Mouse (Mus musculus): ENCODE results near the gene Gm8237. TPM values are rescaled to one million over a fixed set of nuclear protein-coding genes. Genes with fewer than 3 reads are reported as not detected.
"Not testable (repeated sequence)": the region's sequence is repeated elsewhere in the genome, so short reads cannot be mapped to it uniquely, and the experiment has no call there.

Gene Gm8237
- not detected for total RNA-seq (2021)
- long read RNA-seq, experiment 1: 0 reads
- long read RNA-seq, experiment 2: 0 reads

DNA sequence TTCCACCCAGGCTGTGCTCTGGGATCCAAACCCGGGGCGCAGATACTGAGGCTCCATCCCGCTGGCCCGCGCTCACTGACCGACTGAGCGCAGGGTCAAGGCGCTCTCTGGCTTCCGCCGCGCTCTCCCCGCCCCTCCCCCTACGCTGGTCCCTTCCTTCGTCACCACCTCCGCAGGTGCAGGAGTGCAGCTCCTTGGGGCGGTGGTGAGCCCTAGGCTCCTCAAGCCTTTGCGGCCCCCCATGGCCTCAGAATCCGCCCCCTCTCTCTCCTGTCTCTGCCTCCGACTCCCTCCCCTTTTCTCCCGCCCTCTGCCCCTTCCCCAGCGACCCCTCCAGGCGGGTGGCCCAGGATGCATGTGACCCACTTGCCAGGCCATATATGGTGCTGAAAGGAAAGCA, at the start of gene Gm8237:
Gene Gm8237, minus strand, starts transcription at position 142 of the 400 bp plus-strand sequence.
- not testable (repeated sequence) for DNase-seq (ENCODE audit: low spot score in 2 of 2)

DNA sequence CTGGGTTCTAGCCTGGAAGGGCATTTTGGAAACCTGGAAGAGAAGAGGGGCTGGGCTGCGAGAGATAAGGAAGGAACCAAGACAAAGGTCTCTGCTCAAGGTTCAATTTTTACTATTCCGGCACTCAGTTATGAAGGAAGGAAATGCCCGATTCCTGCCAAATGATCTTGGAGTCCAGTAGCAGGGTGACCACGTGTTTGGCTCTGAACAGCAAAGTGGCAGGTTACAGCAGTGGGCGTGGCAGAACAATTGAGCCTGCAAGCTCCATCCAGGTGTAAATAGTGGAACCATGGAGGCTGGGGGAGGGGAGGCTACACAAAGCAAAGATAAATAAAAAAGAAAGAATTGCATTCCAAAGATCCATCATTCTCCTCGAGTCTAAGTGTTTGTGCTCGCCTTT, 43.1 kb upstream of the Gm8237 start:
- not testable (repeated sequence) for DNase-seq (ENCODE audit: low spot score in 2 of 2)

GRCm38 (mm10) chr14:5918330-5918942, 38.3 kb upstream of the Gm8237 start:
- peak in 1 of 2 experiments; percentile 2 for DNase-seq (ENCODE audit: low spot score in 2 of 2)

GRCm38 (mm10) chr14:5913701-5914100, 33.5 kb upstream of the Gm8237 start:
- DNase-seq (ENCODE audit: low spot score in 2 of 2): not testable (repeated sequence)

DNA sequence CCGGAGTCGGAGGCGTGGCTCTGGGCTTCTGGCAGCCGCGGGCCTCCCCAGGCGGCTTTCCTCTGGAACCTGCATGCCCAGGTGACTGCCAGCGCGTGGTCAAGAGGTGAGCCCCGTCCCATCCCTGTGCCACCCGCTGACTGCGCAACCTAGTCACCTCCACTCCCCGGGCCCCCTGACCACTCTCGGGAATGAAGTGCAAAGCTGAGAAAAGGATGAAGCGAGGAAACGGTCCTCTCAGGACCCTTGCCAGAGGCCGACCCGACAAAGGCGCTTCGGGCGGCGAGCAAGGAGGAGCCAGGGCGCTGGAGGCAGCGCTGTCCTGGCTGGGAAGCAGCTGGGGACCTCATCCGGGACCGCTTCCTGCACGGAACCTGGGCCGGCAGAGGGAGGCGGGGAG, 391 bp downstream of the Gm8237 start:
- DNase-seq (ENCODE audit: low spot score in 2 of 2): not testable (repeated sequence)

- peak in 1 of 2 experiments; percentile 22 for DNase-seq (ENCODE audit: low spot score in 2 of 2)
Observed at GRCm38 (mm10) chr14:5879136-5879535, 1.0 kb downstream of the Gm8237 start.

GRCm38 (mm10) chr14:5855911-5856310, 24.3 kb downstream of the Gm8237 start:
- peak in 1 of 2 experiments; percentile 15 for DNase-seq (ENCODE audit: low spot score in 2 of 2)

- not testable (repeated sequence) for DNase-seq (ENCODE audit: low spot score in 2 of 2)
Observed at GRCm38 (mm10) chr14:5830229-5830628, 50.0 kb downstream of the Gm8237 start, which contains the start of gene Gm3424. Gene Gm3424 (minus strand): TSS chr14:5830329.

DNA sequence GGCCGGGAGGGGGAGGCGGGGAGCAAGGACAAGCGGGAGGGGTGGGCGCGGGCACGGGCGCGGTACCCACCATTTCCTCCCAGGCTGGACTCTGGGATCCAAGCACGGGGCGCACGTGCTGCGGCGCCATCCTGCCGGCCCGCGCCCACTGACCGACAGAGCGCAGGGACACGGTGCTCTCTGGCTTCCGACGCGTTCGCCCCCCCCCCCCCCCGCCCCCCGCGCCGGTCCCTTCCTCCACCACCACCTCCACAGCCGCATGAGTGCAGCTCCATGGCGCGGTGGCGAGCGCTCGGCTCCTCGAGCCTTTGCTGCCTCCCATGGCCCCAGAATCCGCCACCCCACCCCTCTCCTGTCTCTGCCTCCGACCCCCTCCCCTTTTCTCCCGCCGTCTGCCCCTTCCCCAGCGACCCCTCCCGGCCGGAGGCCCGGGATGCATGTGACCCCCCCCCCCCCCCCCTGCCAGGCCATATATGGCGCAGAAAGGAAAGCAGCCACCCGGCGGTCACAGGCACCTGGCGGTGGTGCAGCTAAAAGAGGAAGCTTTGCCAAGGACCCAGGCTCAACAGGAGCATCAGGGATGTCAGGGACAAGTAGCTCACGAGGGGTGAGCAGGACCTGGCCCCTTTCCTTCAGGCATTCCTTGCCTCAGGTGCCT, 67.4 kb downstream of the Gm8237 start:
- DNase-seq (ENCODE audit: low spot score in 2 of 2): not testable (repeated sequence)

Other genes starting within 250 kb of the Gm8237 start
- gene Gm8265, start 247.4 kb downstream of the Gm8237 start, total RNA-seq (2021): not detected
- not detected for gene Gm9603, start 192.9 kb downstream of the Gm8237 start, total RNA-seq (2021)
- gene Gm3373, start 138.8 kb downstream of the Gm8237 start, total RNA-seq (2021): not detected
- under 1 TPM in 1 of 2 experiments, not detected in 1; 0.70 TPM for gene Gm3383, start 72.4 kb downstream of the Gm8237 start, total RNA-seq (2021)
- gene Gm3424, start 50.1 kb downstream of the Gm8237 start, total RNA-seq (2021): not detected
- gene Gm3248, start 81.4 kb upstream of the Gm8237 start, total RNA-seq (2021): under 1 TPM in 1 of 2 experiments, not detected in 1; 0.16 TPM
- not detected for gene Gm3453, start 98.8 kb upstream of the Gm8237 start, total RNA-seq (2021)
- gene Gm6337, start 177.9 kb upstream of the Gm8237 start, total RNA-seq (2021): not detected
- gene Gm8206, start 213.6 kb upstream of the Gm8237 start, total RNA-seq (2021): not detected
- under 1 TPM; 0.20 to 0.22 TPM for gene Gm3468, start 228.3 kb upstream of the Gm8237 start, total RNA-seq (2021)
- not detected for gene Gm3476, start 245.4 kb upstream of the Gm8237 start, total RNA-seq (2021)